Mouse (Mus musculus) CH12.LX (cell line): Measurements from ENCODE around the gene Fbxl17. TPM values are rescaled to one million over a fixed set of nuclear protein-coding genes. Genes with fewer than 3 reads are reported as not detected.

Experiments
- DNase-seq: peaks from one replicate; pipeline ENCODE4 v3.0.0-alpha.2; 2013; ENCODE audit errors: extremely low read depth
- H3K27ac ChIP-seq: 2 replicates; pipeline ENCODE4 v1.5.1; 2012; ENCODE audit warnings: low read depth, mild to moderate bottlenecking, control low read depth, moderate library complexity; ENCODE audit not compliant: insufficient read depth
- H3K27me3 ChIP-seq: replicated peaks from 2 replicates; pipeline ENCODE3; 2012; ENCODE audit warnings: inconsistent platforms
- H3K36me3 ChIP-seq, 2 experiments: replicated peaks in 1 of 2; 2 replicates each; pipeline versions ENCODE3 to v1.6.1; 2012; ENCODE audit warnings: inconsistent platforms in 1 of 2, low read length in 1 of 2, mild to moderate bottlenecking in 1 of 2, mixed read lengths in 1 of 2, moderate library complexity in 1 of 2; ENCODE audit not compliant: control insufficient read depth in 1 of 2, insufficient read depth in 1 of 2
- H3K4me1 ChIP-seq, 2 experiments: 2 replicates each; pipeline ENCODE4 v1.6.1; 2012; ENCODE audit warnings: inconsistent platforms in 1 of 2, moderate library complexity in 1 of 2; ENCODE audit not compliant: insufficient read depth in 2 of 2, control insufficient read depth in 1 of 2
- H3K4me2 ChIP-seq: 2 replicates; pipeline ENCODE4 v1.6.1; 2012; ENCODE audit warnings: low read depth, mild to moderate bottlenecking, control low read depth; ENCODE audit not compliant: poor library complexity, insufficient read depth, severe bottlenecking
- H3K4me3 ChIP-seq, 3 experiments: fragments of 150-350 bp in 1 of 3; sonication (generic) in 1 of 3; replicated peaks in 1 of 3; 2 replicates each; pipeline versions ENCODE3 to v1.5.1; 2011 to 2012; ENCODE audit warnings: low read depth in 2 of 3, low read length in 2 of 3, mild to moderate bottlenecking in 2 of 3, moderate library complexity in 2 of 3, control low read depth in 1 of 3, improper control_type of control experiment in 1 of 3, inconsistent platforms in 1 of 3, mixed read lengths in 1 of 3; ENCODE audit not compliant: poor library complexity in 1 of 3
- H3K79me2 ChIP-seq: replicated peaks from 2 replicates; pipeline ENCODE4 v1.6.1; 2012; ENCODE audit warnings: mild to moderate bottlenecking, moderate library complexity; ENCODE audit not compliant: control insufficient read depth, poor library complexity, insufficient read depth, severe bottlenecking; ENCODE audit errors: extremely low read depth
- H3K9ac ChIP-seq: 2 replicates; pipeline ENCODE4 v1.6.1; 2012; ENCODE audit warnings: low read depth, mild to moderate bottlenecking, control low read depth, moderate library complexity; ENCODE audit not compliant: insufficient read depth
- H3K9me3 ChIP-seq: replicated peaks from 2 replicates; pipeline ENCODE3; 2012; ENCODE audit warnings: low read length, inconsistent platforms, mixed read lengths
- BHLHE40 ChIP-seq: IDR thresholded peaks from 2 replicates; pipeline ENCODE4 v1.6.1; 2011; ENCODE audit warnings: mild to moderate bottlenecking, low read depth, low read length, improper control_type of control experiment
- CHD2 ChIP-seq: IDR thresholded peaks from 2 replicates; pipeline ENCODE4 v1.6.1; 2011; ENCODE audit warnings: low read length, improper control_type of control experiment
- CTCF ChIP-seq, 2 experiments: IDR thresholded peaks in 1 of 2; conservative IDR thresholded peaks in 1 of 2; 2 replicates each; pipeline ENCODE4 v1.5.1; 2011 to 2012; ENCODE audit warnings: low read depth in 2 of 2, low read length in 2 of 2, improper control_type of control experiment in 1 of 2, inconsistent platforms in 1 of 2, mild to moderate bottlenecking in 1 of 2, moderate library complexity in 1 of 2
- E2F4 ChIP-seq: IDR thresholded peaks from 2 replicates; pipeline ENCODE4 v1.6.1; 2011; ENCODE audit warnings: low read depth, low read length, improper control_type of control experiment; ENCODE audit not compliant: insufficient replicate concordance
- ELF1 ChIP-seq: IDR thresholded peaks from 2 replicates; pipeline ENCODE4 v1.6.1; 2014; ENCODE audit warnings: low read depth, mild to moderate bottlenecking, inconsistent platforms, low read length, improper control_type of control experiment
- EP300 ChIP-seq: IDR thresholded peaks from 2 replicates; pipeline ENCODE4 v1.6.1; 2011; ENCODE audit warnings: low read length, improper control_type of control experiment
- HCFC1 ChIP-seq: IDR thresholded peaks from 2 replicates; pipeline ENCODE4 v1.6.1; 2012; ENCODE audit warnings: low read depth, mild to moderate bottlenecking, inconsistent platforms, low read length, improper control_type of control experiment
- JUN ChIP-seq: IDR thresholded peaks from 2 replicates; pipeline ENCODE4 v1.6.1; 2011; ENCODE audit warnings: low read depth, mild to moderate bottlenecking, low read length, improper control_type of control experiment, moderate library complexity; ENCODE audit not compliant: insufficient read depth
- PAX5 ChIP-seq: IDR thresholded peaks from 2 replicates; pipeline ENCODE4 v1.6.1; 2012; ENCODE audit warnings: low read length, inconsistent platforms, mixed read lengths
- POLR2A ChIP-seq: IDR thresholded peaks from 2 replicates; pipeline ENCODE4 v1.6.1; 2011; ENCODE audit warnings: low read depth, mild to moderate bottlenecking, improper control_type of control experiment, low read length
- POLR2AphosphoS2 ChIP-seq: IDR thresholded peaks from 2 replicates; pipeline ENCODE4 v1.6.1; 2011; ENCODE audit warnings: low read depth, low read length, improper control_type of control experiment
- RAD21 ChIP-seq: IDR thresholded peaks from 2 replicates; pipeline ENCODE4 v1.6.1; 2011; ENCODE audit warnings: low read depth, mild to moderate bottlenecking, low read length, improper control_type of control experiment, moderate library complexity
- SMC3 ChIP-seq: IDR thresholded peaks from 2 replicates; pipeline ENCODE4 v1.6.1; 2011; ENCODE audit warnings: low read depth, low read length, improper control_type of control experiment
- USF2 ChIP-seq: conservative IDR thresholded peaks from 2 replicates; pipeline ENCODE4 v1.6.1; 2011; ENCODE audit warnings: low read depth, low read length, improper control_type of control experiment
- ZMIZ1 ChIP-seq: IDR thresholded peaks from 2 replicates; pipeline ENCODE4 v1.6.1; 2012; ENCODE audit warnings: low read depth, mild to moderate bottlenecking, inconsistent platforms, low read length, improper control_type of control experiment
- dilution Hi-C: fragments of 300-500 bp; cut with MboI; formaldehyde crosslinking; loops from 2 replicates; pipeline ENCODE4 v1.14.3; 2020; ENCODE audit warnings: low sequenced_read_pairs; ENCODE audit not compliant: extremely low pct_unique_long_range_greater_than_20kb, extremely low pct_ligation_motif_present
- in situ Hi-C: fragments of 300-500 bp; cut with MboI; formaldehyde crosslinking; loops from 3 replicates; pipeline ENCODE4 v1.14.3; 2019; ENCODE audit warnings: low sequenced_read_pairs, low pct_ligation_motif_present, low pct_unique_long_range_greater_than_20kb, mixed read lengths
- polyA plus RNA-seq: library from polyadenylated mRNA; unstranded; fragments of >175 nt; gene quantifications from 2 replicates; pipeline ENCODE4 v1.2.1, GENCODE M21; 2012; ENCODE audit warnings: low read depth; ENCODE audit not compliant: insufficient read length
- total RNA-seq, 2 experiments: library from RNA; depleted of rRNA; stranded (reverse); fragments of 300-350 nt in 1 of 2; fragments of >200 nt in 1 of 2; gene quantifications; 2 replicates each; pipeline ENCODE4 v1.2.3; 2012 to 2014

Fbxl17 gene
- total and polyA plus RNA-seq, 3 experiments = 4.0 to 6.9 (median 4.3) TPM

DNA sequence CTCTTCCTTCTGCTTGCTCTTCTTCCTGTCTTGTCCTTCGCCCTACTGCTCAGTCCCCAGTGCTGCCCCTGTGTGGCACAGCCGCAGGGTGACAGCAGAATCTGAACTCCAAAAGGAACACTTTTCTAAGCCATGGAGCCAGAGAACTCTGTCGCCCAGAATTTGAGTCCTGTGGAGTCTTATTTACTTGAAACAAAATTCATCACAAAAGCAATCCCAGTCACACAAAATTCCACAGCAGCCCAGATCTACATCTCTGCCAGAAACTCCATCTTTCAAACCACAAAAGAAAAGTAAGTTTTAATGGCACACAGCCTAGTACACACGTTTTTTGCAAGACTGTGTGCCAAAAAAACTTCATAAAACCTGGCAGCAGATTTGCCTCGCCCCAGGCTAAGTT is 6.5 kb downstream of the Fbxl17 start:
- Histone ChIP-seq H3K9ac (peak overlapping the region; percentile 3; the same call in 1 of the 2 replicates), H3K27ac (no peak overlapping the region), H3K27me3 (no peaks in the 10 kb centered on the region), H3K4me1 (peaks cover 5 to 31% of the 10 kb centered on the region in 2 experiments), H3K4me2 (peak overlapping the region; percentile 81; the same call in 1 of the 2 replicates), H3K36me3 (peaks cover 6 to 38% of the 10 kb centered on the region in 2 experiments), H3K9me3 (no peaks in the 10 kb centered on the region), H3K4me3 (peak overlapping the region; percentile 35 to 48 (median 42)), H3K79me2 (peaks cover 11% of the 10 kb centered on the region)
- in situ Hi-C loops = no loop called here
- TF ChIP-seq ELF1 = peak; percentile 56; the same call in 1 of the 2 replicates
- peak; percentile 41 for TF ChIP-seq SMC3
- TF ChIP-seq POLR2A = peak; percentile 44; the same call in 1 of the 2 replicates
- no peak for TF ChIP-seq E2F4
- TF ChIP-seq PAX5 = no peak
- peak in 1 of 2 experiments; percentile 65; a peak in 2 of 4 replicates for TF ChIP-seq CTCF (conservative IDR thresholded peaks at IDR 0.05 in 1 of 2, IDR thresholded peaks at IDR 0.05 in 1 of 2; ENCODE audit: low read depth in 2 of 2, low read length in 2 of 2)
- peak; percentile 52 for DNase-seq
- dilution Hi-C loops = no loop called here

DNA sequence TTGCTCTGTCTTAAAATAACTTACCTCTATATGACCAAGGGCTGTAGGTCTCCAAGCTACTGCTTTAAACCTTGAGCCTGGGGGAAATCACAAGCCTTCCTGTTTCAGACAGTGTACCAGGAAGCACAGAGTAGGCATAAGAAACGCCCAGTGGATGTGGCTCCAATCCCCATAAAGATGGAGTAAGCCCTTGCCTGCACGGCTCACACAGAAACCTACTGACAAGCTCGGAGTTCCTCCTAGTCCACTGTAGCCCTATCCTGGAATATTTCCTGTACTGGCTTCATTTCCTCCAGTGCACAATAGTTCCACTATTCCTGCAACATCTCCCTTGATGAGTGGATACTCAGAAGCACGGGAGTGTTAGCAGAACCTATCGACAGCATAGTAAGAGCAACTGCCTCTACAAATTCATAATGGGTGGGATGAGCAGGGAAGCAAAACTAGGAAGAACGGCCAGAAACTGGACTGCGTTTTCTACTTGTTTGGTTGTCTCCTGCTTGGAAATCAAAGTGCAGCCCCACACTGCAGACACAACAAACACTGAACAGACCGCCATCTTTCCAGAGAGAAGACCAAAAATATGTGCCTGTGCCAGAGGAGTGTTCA is 7.0 kb downstream of the Fbxl17 start:
- Histone ChIP-seq H3K9ac (peak overlapping the region; percentile 3; the same call in 1 of the 2 replicates), H3K4me1 (peaks cover 5 to 26% of the 10 kb centered on the region in 2 experiments), H3K27me3 (no peaks in the 10 kb centered on the region), H3K4me2 (peak overlapping the region; percentile 81), H3K36me3 (peaks cover 9 to 42% of the 10 kb centered on the region in 2 experiments), H3K4me3 (peak overlapping the region; percentile 35 to 48 (median 42)), H3K79me2 (peaks cover 10% of the 10 kb centered on the region; the same call in 1 of the 2 replicates)
- dilution Hi-C loops = no loop called here
- peak; percentile 11; the same call in 1 of the 2 replicates for TF ChIP-seq HCFC1
- no peak for TF ChIP-seq EP300
- 0 out of 2 replicates have a peak, but pooled peaks have one; percentile 28 for TF ChIP-seq ZMIZ1
- peak; percentile 55; the same call in 1 of the 2 replicates for TF ChIP-seq ELF1
- TF ChIP-seq, all 38 proteins: peak for 3
- Histone ChIP-seq H3K27ac (no peak overlapping the region), H3K9me3 (no peaks in the 10 kb centered on the region)
- in situ Hi-C loops = no loop called here
- no peak for DNase-seq

DNA sequence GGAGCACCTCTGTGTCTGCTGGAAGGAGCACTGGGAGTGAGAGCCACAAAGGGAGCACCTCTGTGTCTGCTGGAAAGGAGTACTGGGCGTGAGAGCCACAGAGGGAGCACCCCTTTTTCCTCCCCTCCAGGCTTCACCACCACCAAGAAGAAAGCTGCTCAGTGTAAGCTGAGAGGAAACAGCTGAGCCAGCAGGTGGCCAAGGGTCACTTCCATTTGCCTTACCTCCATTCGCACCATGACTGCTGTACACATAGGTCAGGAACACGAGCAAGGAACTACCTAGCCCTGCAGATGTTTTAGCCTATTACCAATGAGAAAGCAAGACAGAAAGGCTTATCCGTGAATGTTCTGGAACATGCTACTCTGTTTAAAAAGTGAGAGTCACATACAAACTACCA is 10.3 kb downstream of the Fbxl17 start:
- peaks cover 0 to 17% of the 10 kb centered on the region in 2 experiments; a peak in 2 of 4 replicates for H3K4me1 ChIP-seq
- no peak overlapping the region for H3K4me2 ChIP-seq
- H3K27me3 ChIP-seq = no peaks in the 10 kb centered on the region
- peaks cover 18 to 41% of the 10 kb centered on the region in 2 experiments for H3K36me3 ChIP-seq
- TF ChIP-seq BHLHE40 = no peak
- no peak for TF ChIP-seq USF2
- TF ChIP-seq ELF1 = no peak
- TF ChIP-seq CHD2 = no peak
- no peak for TF ChIP-seq PAX5
- no peak for TF ChIP-seq RAD21
- no peak for TF ChIP-seq JUN
- TF ChIP-seq POLR2A = no peak
- no peak for TF ChIP-seq POLR2AphosphoS2
- H3K9ac ChIP-seq = no peak overlapping the region
- in situ Hi-C loops = no loop called here
- DNase-seq = no peak
- no peak overlapping the region for H3K27ac ChIP-seq
- H3K4me3 ChIP-seq = no peak overlapping the region
- dilution Hi-C loops = no loop called here
- no peaks in the 10 kb centered on the region for H3K9me3 ChIP-seq
- no peaks in the 10 kb centered on the region for H3K79me2 ChIP-seq
